Mouse (Mus musculus) megakaryocyte progenitor cell, adult 5-6 weeks (primary cell): ENCODE data around the gene Rab35. TPM values are rescaled to one million over a fixed set of nuclear protein-coding genes. Genes with fewer than 3 reads are reported as not detected.

Source experiments
- ATAC-seq: replicated peaks from 2 replicates; pipeline ENCODE4 v1.8.0; 2016; ENCODE audit warnings: mild to moderate bottlenecking, moderate TSS enrichment, inconsistent platforms; ENCODE audit not compliant: poor library complexity
- total RNA-seq, 2 experiments: library from RNA; stranded (forward) in 1 of 2; stranded (reverse) in 1 of 2; fragments of 157-497, 149-512 nt in 1 of 2; fragments of 200-1000 nt in 1 of 2; gene quantifications; 2 replicates each; pipeline versions ENCODE4 v1.2.3 to v1.2.4; 2015 to 2017

The Rab35 gene
- 24.7 and 25.2 TPM in 2 replicates for total RNA-seq (2015)
- total RNA-seq (2017) = 22.8 and 28.8 TPM in 2 replicates

DNA sequence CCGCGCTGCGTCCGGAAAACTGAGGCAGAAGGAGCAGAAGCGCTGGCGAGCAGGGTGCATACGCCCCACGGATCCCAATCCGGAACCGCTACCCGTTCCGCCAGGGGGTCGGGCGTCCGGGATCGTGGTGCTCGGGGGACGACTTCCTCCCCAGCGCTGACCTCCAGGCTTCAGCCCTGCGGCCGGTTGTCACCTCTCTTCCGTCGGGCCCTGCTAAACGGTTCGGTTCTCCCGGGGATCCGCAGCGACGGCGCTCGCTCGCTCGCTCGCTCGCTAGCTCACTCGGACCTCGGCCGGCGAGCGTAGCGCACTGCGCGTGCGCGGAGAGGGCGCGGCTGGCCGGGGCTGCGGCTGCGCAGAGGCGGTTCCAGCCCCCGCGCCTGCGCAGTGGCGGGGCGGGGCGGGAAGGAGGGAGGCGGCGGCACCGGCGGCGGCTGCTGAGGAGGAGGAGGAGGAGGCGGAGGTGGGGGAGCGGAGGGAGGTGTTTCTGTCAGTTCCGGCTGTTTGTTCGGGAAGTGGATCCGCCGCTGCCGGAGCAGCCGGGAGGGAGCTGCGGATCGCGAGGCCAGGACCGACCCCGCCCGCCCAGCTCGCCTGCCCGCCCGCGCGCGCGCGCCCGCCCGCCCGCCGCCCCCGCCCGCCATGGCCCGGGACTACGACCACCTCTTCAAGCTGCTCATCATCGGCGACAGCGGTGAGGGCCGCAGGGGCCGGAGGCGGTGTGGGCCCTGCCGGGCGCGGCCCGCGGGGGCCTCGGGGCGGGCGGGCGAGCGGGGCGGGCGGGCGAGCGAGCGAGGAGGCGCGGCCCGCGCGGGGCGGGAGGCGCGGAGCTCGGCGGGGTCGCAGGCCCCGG lies at the start of gene Rab35:
Rab35 (plus strand) TSS at position 404 of the 853 bp plus-strand sequence.
- peak; percentile 77 for ATAC-seq

DNA sequence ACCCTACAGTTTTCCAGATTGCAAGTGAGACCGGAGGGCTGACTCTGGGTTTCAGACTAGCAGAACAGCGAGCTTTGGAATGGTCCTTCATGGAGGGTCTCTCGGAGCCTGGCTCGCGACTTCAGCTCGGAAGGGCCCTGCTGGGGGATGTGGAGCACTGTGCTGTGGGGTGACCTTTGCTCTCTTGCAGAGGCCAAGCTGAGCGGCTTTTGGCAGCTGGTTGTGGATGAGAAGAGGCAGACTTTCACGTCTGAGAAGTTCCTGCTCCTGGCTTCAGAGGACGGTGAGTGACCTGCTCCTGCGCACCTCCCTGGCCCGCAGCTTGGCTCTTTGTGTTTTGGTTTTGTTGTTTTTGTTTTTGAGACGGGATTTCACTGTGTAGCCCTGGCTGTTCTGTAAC lies 46.1 kb upstream of the Rab35 start:
- ATAC-seq = no peak

GRCm38 (mm10) chr5:115586166-115586565 lies 45.5 kb upstream of the Rab35 start:
- ATAC-seq = no peak

- no peak for ATAC-seq
These were observed 44.9 kb upstream of the Rab35 start for GRCm38 (mm10) chr5:115586780-115587179.

- ATAC-seq = peak; percentile 62
These were observed 40.7 kb upstream of the Rab35 start for GRCm38 (mm10) chr5:115591028-115591427.

- ATAC-seq = no peak
These were observed 40.2 kb upstream of the Rab35 start for GRCm38 (mm10) chr5:115591506-115591905.

DNA sequence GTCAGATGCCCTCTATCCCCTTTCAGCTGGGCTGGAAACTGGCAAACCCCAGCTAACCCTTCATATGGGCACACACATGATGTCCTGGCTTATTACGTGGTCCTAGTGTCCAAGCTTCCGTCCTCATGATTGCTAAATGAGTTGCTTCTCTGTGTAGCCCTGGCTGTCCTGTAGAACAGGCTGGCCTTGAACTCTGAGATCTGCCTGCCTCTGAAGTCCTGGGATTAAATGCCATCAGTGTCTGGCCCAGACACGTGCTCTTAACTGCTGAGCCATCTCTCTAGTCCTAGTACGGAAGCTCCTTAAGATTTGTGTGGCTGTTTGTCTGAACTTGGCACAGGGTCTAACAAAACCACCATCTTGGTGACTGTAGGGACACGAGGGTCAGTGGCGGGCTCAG lies 28.1 kb upstream of the Rab35 start:
- no peak for ATAC-seq

DNA sequence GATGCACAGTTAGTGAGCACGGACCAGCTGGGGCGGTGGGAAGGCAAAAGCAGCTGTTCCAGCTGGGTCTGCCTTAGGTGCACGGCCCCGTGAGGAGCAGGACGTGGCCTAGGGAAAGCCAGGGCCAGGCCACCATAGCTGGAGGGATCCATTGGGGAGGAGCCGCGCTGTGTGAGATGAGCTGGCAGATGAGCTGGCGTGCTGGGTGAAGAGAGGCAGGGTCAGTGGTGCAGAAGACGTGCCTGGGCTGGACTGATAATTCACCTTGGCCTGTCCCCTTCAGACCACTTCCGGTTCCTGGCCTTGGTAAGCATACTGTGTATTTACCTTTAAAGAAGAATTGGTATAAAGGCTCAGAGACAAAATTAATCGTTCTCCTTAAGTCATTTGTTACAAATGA lies 20.1 kb upstream of the Rab35 start:
- peak; percentile 67 for ATAC-seq

- no peak for ATAC-seq
These were observed 18.4 kb upstream of the Rab35 start for GRCm38 (mm10) chr5:115613332-115613731.

DNA sequence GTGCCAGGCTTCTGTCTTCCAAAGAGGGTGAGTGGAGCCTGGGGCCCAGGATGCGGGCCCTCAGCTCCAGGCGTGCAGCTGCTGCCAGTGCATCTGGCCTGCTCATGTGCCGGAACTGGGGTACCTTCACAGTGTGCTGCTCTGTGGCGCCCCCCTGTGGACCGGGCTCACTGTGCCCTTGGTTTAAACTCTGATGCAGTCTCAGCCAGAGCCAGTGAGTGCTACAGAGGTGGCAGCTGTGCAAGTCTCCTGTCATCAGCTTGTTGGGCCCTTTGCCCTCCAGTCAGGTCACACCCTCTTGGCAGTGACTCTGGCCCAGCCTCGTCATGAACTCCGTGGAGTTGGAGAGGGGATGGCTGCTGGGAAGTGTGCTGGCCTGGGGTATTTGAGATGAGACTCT lies 16.8 kb upstream of the Rab35 start:
- ATAC-seq = peak; percentile 76

GRCm38 (mm10) chr5:115619690-115620089 lies 12.0 kb upstream of the Rab35 start:
- no peak for ATAC-seq

DNA sequence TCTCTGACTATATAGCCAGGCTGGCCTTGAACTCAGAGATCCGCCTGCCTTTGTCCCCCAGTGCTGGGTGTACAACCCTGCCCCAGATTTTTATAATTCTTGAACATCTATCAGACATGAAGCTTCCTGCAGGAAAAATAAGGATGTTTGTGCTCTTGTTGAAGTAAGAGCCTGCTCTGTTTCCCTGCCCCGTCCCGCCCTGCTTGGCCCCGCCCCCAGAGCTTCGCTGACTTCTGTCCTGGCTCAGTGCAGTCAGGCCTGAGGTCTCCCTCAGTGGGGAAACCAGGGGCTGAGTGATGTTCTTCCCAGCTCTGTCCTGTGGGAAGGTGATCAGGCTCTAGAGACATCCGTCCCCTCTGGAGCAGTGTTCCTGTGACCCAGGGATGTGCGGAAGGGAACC lies 9.0 kb upstream of the Rab35 start:
- ATAC-seq = no peak

GRCm38 (mm10) chr5:115623694-115624440 lies 7.8 kb upstream of the Rab35 start:
- peak; percentile 42; the same call in 1 of the 2 replicates for ATAC-seq

DNA sequence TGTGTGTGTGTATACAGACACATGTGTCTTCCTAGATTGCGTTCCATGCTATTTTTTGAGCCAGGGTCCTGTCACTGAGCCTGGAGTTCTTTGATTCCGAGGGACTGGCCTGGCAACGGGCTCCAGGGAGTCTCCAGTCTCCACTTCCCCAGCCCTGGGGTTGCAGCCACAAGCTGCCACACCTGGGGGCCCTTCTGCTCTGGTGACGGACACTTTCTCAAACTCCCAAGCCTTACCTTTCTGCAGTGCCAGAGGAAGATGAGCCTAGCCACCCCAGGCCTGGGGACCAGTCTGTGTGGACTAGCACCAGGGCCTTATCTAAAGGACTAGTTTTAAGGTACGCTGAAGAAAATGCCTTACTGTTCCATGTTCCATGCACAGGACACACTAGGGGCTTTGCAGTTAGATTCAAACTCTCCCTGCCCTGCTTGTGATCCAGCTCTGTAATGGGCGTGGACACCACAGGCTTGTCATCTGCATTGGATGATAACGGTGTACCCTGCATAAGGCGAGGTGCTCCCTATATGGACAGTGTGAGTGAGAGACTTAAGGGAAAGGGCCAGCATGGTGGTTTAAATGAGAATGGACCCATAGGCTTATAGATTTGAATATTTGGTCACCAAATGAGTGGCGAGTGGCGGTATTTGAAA lies 5.3 kb upstream of the Rab35 start:
- ATAC-seq = peak; percentile 71

DNA sequence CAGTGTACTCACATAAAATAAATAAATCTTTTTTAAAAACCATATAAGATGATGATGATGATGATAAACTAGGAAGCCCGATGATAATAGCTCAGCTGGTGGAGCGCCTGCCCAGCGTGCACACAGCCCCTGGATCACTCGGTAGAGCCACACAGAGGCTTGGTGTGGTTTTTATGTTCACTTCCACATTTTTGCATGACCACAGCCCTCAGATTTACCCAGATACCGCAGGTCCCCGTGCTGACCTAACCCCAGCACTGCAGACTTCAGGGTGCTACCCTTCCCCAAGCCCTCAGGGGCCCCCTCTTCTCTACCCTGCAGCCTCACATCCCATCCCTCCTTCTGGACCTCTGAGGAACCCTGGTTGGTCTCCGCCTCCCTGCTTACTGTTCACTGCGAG lies 3.6 kb upstream of the Rab35 start:
- peak; percentile 41 for ATAC-seq

- no peak for ATAC-seq
These were observed 2.0 kb upstream of the Rab35 start for GRCm38 (mm10) chr5:115629672-115630071.

GRCm38 (mm10) chr5:115630291-115630690 lies 1.4 kb upstream of the Rab35 start:
- no peak for ATAC-seq

GRCm38 (mm10) chr5:115632358-115632714 lies 628 bp downstream of the Rab35 start:
- no peak for ATAC-seq

- ATAC-seq = no peak
These were observed 1.4 kb downstream of the Rab35 start for GRCm38 (mm10) chr5:115633060-115633459.

DNA sequence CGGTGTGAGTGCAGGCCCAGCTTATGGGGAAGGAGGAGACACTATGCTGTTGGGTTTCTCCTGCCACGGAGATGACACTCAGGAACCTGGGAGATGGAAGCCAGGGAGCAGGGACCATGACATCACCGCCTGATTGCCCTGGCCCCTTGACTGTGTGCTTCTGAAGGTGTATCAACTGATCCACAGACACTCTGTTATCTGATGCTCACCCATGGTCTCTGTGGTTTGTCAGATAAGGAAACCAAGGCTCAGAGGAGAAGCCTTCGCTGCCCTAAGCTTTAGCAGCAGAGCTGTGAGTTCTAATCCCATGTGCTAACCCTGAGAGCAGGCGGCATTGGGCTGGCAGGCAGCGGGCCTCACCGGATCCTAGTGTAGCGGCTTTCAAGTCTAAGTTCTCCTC lies 2.3 kb downstream of the Rab35 start:
- peak; percentile 30 for ATAC-seq

GRCm38 (mm10) chr5:115635536-115635935 lies 3.8 kb downstream of the Rab35 start:
- peak; percentile 54 for ATAC-seq

DNA sequence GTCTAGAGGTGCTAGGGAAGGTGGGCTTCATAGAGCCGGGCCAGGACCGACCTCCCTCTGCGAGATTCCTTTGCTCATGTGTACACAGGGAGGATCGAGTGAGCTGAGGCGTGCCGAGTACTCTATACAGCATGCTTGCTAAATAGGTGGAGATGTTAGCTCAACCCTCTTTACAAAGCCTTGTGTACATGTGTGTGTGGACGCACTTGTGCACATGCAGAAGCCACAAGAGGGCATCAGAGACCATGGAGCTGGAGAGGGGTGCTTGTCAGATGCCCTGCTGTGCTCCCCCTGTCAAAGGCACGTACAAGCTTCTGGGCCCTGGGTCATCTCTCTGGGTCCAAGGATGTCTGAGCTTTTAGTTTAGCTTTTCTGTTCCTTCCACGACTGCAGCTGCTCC lies 12.5 kb downstream of the Rab35 start:
- peak; percentile 44 for ATAC-seq
